Mouse (Mus musculus) T-cell, adult 2 months (primary cell): ENCODE measurements around the gene Smpd1.
A peak's percentile ranks its signal among the peaks of the same experiment; 100 is the strongest.

Source experiments
- DNase-seq: peaks from one replicate; pipeline ENCODE4 v3.0.0; 2022; ENCODE audit warnings: low spot score

The Smpd1 gene

GRCm38 (mm10) chr7:105554212-105554942 lies at the start of gene Smpd1:
TSS of gene Smpd1 (plus strand) at chr7:105554360.
- DNase-seq = peak; percentile 83

DNA sequence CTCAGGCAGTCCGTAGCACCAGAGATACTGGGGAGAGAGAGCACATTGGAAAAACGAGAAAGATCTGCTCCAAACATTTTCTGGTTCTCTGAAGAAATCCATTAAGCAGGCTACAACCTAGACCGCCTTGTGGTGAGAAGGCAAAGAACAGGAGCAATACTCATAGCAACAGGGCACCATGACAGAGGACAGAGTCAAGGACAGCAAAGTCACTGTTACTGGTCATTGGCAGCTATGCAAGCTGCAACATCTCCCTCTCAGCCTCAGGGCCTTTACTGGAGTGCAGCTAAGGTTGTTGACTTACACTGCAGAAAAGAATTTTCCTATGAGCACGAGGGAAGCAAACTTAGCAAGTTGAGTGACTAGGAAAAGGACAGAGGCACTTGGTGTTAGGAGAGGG lies 46.9 kb upstream of the Smpd1 start:
- DNase-seq = no peak

DNA sequence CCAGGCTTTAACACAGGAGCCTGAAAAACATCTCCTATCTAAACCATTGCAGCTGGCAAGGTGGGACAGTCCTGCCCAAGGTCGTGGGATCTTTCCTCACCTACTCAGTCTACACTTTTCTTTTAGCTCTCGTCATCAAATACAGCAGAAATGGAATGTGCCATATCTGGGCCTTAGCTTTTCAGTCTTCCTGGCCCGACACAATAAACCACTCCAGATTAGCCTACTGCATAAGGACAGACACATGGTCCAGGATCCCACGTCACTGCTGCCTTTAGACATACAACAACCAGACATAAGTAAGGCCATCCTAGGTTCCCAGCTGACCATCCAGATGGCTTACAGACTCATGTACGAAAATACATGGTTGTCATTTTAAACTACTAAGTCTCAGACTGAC lies 44.0 kb upstream of the Smpd1 start:
- no peak for DNase-seq

GRCm38 (mm10) chr7:105513845-105514291 lies 40.3 kb upstream of the Smpd1 start:
- no peak for DNase-seq

- DNase-seq = no peak
Observed at GRCm38 (mm10) chr7:105514561-105514960, 39.6 kb upstream of the Smpd1 start.

DNA sequence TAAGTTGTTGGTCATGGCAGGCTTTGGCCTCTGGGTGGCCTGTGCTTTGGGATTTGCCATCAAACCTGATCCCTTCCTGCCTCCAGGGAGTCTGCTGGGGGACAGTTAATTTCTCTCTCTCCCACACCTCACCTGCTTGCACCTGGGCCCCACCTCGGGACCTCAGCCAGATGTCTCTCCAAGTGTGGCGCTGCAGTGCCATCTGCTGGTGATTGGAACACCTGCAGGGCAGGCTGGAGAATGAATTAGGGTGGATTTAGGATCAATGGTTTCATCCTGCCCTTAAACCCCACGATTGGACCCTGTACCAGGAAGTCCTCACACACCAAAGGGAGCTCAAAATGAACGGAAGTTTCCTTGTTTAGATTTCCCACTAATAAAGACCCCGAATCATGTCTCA lies 39.0 kb upstream of the Smpd1 start:
- peak; percentile 48 for DNase-seq

GRCm38 (mm10) chr7:105516669-105517360 lies 37.3 kb upstream of the Smpd1 start:
- DNase-seq = no peak

DNA sequence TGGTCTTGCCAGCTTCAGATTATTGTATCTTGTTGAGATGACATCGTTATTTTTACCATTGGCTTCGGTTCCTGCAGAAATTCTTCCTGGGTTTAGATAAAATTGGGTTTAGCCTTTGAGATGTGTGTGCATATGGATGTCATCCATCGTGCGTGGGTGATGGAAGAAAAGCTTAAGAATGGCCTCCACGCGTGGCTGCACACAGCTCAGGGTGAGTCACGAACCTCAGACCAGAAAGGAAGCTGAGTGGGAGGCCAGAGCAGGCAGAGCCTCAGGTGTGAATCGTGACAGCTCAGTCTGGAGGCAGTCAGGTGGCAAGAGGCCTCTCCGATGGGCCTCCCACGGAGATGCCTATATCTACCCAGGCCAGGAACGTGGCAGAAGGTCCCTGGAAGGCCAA lies 34.8 kb upstream of the Smpd1 start:
- no peak for DNase-seq

- DNase-seq = no peak
Observed at GRCm38 (mm10) chr7:105519771-105520170, 34.4 kb upstream of the Smpd1 start.

- no peak for DNase-seq
Observed at GRCm38 (mm10) chr7:105520201-105520600, 34.0 kb upstream of the Smpd1 start.

- DNase-seq = no peak
Observed at GRCm38 (mm10) chr7:105524222-105524621, 29.9 kb upstream of the Smpd1 start.

GRCm38 (mm10) chr7:105527306-105527937 lies 26.7 kb upstream of the Smpd1 start:
- no peak for DNase-seq

DNA sequence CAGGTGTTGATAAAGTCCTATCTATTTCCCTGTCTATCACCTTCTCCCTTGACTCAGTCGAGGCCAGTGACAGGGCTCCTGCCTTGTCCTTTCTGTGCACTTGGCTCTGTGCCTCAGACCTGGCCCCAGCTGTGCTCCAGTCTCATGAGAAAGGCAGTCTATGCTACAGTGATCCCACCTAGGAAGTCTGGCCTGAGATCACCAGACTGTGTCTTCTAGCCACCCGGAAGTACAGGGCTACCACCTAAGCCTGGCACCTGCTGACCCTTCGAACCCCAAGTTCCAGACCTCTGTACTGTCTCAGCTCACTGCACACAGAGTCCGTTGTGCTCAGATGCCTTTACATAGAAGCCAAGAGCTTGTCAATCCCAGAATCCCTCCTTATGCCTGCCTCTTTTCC lies 26.1 kb upstream of the Smpd1 start:
- DNase-seq = no peak

DNA sequence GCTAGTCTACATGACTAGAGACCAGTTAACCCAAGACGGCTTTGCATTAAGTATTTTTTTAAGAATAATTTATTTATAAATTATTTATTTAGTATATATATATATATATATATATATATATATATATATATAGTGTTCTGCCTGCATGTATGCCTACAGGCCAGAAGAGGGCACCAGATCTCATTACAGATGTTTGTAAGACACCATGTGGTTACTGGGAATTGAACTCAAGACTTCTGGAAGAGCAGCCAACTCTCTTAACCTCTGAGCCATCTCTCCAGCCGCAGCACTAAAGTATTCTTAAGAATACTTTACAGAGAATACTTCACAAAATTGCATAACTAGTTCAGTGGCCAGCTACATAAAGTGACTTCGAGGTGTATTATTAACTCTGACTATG lies 20.0 kb upstream of the Smpd1 start:
- DNase-seq = peak; percentile 14

- DNase-seq = no peak
Observed at GRCm38 (mm10) chr7:105545986-105546385, 8.2 kb upstream of the Smpd1 start.

DNA sequence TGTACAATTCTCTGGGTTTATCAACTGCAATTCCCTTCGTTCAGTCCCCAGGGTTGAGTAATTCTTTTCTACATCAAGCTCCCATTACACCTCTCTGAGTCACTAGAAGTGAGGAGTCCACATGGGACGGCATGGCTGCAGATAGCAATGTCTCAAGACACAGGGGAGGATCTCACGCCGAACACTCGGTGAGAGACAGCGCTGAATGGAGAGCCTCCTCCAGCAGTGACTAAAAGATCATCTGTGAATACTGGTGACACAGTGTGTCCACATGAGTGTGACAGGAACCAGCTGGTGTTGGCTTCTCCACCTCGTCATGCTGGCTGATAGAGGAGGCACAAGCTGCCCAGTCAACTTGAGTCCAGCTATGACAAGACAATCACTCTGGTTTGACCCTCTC lies 6.2 kb upstream of the Smpd1 start:
- no peak for DNase-seq

- DNase-seq = no peak
Observed at GRCm38 (mm10) chr7:105549035-105549434, 5.1 kb upstream of the Smpd1 start.

DNA sequence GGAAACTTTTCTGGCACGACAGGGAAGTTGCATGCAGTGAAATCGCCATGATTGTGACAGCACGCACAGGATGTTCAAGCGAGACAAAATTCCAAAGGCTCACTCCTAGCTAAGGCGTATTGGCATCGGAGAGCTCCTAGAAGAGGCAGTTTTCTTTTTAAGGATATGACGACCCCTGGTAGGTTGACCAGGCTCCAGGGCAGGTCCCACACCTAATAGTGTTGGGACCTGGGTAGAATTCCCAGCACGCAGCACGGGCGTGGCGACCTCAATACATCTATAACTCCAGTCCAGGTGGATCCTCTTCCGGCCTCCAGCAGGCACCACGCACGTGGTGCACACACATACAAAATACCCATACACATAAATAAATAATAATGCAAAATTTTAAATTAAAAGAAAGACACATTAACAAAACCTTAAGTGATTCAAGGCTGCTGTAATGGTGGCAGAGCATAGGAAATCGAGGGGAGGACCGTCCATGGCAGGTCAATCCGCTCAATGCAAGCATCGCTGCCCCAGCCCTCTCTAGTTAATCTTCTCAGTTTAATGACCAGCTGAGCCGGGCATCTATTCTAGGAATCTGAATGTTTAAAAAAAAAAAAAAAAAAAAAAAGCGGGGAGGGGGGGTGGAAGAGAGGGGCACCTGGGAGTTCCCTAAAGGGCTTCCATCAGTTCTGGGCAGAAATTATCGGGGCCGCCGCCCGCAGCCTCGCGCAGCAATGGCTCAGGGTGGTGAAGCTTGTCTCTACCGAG lies 526 bp upstream of the Smpd1 start:
- DNase-seq = no peak

GRCm38 (mm10) chr7:105555571-105555970 lies 1.4 kb downstream of the Smpd1 start:
- DNase-seq = no peak

DNA sequence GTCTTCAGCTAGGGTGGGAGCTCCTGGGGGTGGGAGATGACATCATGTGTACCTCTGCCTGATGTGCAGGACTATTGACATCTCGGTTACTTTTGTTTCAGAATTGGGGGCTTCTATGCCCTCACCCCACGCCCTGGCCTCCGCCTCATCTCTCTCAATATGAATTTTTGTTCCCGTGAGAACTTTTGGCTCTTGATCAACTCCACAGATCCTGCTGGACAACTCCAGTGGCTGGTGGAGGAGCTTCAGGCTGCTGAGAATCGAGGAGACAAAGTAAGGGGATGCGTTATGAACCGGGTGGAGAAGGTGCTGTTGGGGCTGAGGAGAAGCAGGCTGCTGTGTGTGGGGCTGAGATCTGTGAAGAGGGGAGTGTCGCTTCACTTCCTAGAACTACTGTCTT lies 2.2 kb downstream of the Smpd1 start:
- no peak for DNase-seq

- no peak for DNase-seq
Observed at GRCm38 (mm10) chr7:105557671-105558070, 3.5 kb downstream of the Smpd1 start.

DNA sequence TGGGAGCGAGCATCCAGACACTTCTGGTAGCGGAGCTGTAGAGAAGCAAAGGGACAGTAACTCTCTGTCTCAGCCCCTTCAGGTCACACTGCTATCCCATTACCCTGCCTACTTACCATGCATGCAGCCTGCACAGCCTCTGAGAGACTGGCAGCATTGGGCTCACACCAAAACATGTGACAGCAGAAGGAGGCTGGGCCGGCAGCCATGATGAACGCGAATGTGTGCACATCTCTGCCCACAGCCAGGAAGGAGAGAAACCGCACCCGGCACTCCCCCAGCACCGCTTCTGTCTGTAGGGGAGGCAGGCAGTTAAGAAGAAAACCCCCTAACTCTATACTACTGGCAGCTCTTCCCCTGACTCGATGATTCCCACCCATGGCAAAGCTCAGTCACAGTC lies 4.9 kb downstream of the Smpd1 start:
- DNase-seq = peak; percentile 41
